Mouse (Mus musculus) thymus, adult 2 months (tissue): ENCODE data around the gene Rasgrp3. TPM values are rescaled to one million over a fixed set of nuclear protein-coding genes. Genes with fewer than 3 reads are reported as not detected.
"Not testable (repeated sequence)": the region's sequence is repeated elsewhere in the genome, so short reads cannot be mapped to it uniquely, and the experiment has no call there.

Experiments
- DNase-seq: peaks from one replicate; pipeline ENCODE4 v3.0.0; 2021
- H3K27ac ChIP-seq: fragments of 200-500 bp; 2 replicates; pipeline ENCODE4 v1.5.1; 2012; ENCODE audit warnings: low read length, control low read depth; ENCODE audit not compliant: control insufficient read depth, insufficient read depth
- H3K27me3 ChIP-seq: fragments of 200-500 bp; 2 replicates; pipeline ENCODE4 v1.6.1; 2012; ENCODE audit warnings: mild to moderate bottlenecking, low read length, moderate library complexity, mixed read lengths; ENCODE audit not compliant: control insufficient read depth, insufficient read depth
- H3K36me3 ChIP-seq: fragments of 200-500 bp; 2 replicates; pipeline ENCODE4 v1.6.1; 2012; ENCODE audit warnings: mild to moderate bottlenecking, low read length, moderate library complexity; ENCODE audit not compliant: control insufficient read depth, insufficient read depth
- H3K4me1 ChIP-seq: fragments of 200-500 bp; replicated peaks from 2 replicates; pipeline ENCODE4 v1.6.1; 2012; ENCODE audit warnings: low read length; ENCODE audit not compliant: control insufficient read depth, insufficient read depth
- H3K4me3 ChIP-seq: fragments of 200-500 bp; 2 replicates; pipeline ENCODE4 v1.5.1; 2012; ENCODE audit warnings: mild to moderate bottlenecking, low read length, control low read depth, moderate library complexity; ENCODE audit not compliant: control insufficient read depth, insufficient read depth
- CTCF ChIP-seq: fragments of 200-500 bp; IDR thresholded peaks from 2 replicates; pipeline ENCODE4 v1.5.1; 2012; ENCODE audit warnings: mild to moderate bottlenecking, control low read depth, low read length, moderate library complexity, borderline replicate concordance; ENCODE audit not compliant: control insufficient read depth, poor library complexity, insufficient read depth; ENCODE audit errors: extremely low read depth
- POLR2A ChIP-seq: fragments of 200-500 bp; IDR thresholded peaks from 2 replicates; pipeline ENCODE4 v1.6.1; 2012; ENCODE audit warnings: mild to moderate bottlenecking, low read length, control low read depth, moderate library complexity; ENCODE audit not compliant: control insufficient read depth, poor library complexity, insufficient read depth; ENCODE audit errors: extremely low read depth
- WGBS: fragments of 180-500 bp; shearing (Covaris S2); methylation state at CpG from one replicate; pipeline ENCODE4 v1.1.7; 2018; 5-methylcytosine and 5-hydroxymethylcytosine counted together
- polyA plus RNA-seq: library from polyadenylated mRNA; depleted of rRNA; stranded (reverse); fragments of >200 nt; gene quantifications from 2 replicates; pipeline ENCODE4 v1.2.3, GENCODE M21; 2012

The Rasgrp3 gene
- polyA plus RNA-seq, 1 experiment = 1.9 TPM

DNA sequence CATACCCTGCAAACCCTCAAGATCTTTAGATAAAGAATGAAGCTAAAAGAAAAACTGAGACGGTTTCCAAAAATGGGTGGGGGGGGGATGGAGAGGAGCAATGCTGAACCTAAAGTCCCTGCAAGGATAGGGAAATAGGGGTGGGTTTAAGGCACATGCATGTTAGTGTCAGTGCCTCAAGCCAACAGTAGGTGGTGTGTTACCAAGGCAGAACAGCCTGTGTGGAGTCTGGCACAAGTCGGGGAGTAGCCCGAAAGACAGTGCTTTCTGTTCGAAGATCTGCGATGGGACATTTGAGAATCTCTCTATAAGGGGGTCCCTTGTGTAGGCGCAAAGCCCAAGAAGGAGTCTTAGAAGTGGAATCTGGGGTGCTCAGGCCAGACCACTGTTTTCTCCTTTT, 24.9 kb downstream of the Rasgrp3 start:
- Histone ChIP-seq H3K27me3 (no peaks in the 10 kb centered on the region), H3K4me1 (no peaks in the 10 kb centered on the region), H3K36me3 (no peaks in the 10 kb centered on the region), H3K27ac (no peak overlapping the region), H3K4me3 (no peak overlapping the region)
- whole genome bisulfite sequencing = 92% methylated on average over 6 of the region's 6 CpGs
- TF ChIP-seq POLR2A (no peak), CTCF (no peak)
- no peak for DNase-seq

GRCm38 (mm10) chr17:75461771-75462170, 26.1 kb downstream of the Rasgrp3 start:
- Histone ChIP-seq H3K27ac (no peak overlapping the region), H3K4me1 (no peaks in the 10 kb centered on the region), H3K36me3 (no peaks in the 10 kb centered on the region), H3K27me3 (no peaks in the 10 kb centered on the region), H3K4me3 (no peak overlapping the region)
- WGBS = 98% methylated on average over 1 of the region's 1 CpGs
- TF ChIP-seq POLR2A (no peak), CTCF (no peak)
- DNase-seq = no peak

DNA sequence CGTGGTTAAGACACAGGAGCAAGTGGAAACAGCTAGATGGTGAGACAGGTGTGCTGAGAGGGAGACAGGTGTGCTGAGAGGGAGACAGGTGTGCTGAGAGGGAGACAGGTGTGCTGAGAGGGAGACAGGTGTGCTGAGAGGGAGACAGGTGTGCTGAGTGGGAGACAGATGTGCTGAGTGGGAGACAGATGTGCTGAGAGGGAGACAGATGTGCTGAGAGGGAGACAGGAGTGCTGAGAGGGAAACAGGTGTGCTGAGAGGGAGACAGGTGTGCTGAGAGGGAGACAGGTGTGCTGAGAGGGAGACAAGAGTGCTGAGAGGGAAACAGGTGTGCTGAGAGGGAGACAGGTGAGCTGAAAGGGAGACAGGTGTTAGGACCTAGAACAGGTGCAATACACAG, 27.5 kb downstream of the Rasgrp3 start:
- H3K4me3 ChIP-seq, DNase-seq, H3K4me1 ChIP-seq, H3K27ac ChIP-seq, H3K36me3 ChIP-seq, H3K27me3 ChIP-seq: not testable (repeated sequence)
- 88% methylated on average over 1 of the region's 1 CpGs for WGBS

DNA sequence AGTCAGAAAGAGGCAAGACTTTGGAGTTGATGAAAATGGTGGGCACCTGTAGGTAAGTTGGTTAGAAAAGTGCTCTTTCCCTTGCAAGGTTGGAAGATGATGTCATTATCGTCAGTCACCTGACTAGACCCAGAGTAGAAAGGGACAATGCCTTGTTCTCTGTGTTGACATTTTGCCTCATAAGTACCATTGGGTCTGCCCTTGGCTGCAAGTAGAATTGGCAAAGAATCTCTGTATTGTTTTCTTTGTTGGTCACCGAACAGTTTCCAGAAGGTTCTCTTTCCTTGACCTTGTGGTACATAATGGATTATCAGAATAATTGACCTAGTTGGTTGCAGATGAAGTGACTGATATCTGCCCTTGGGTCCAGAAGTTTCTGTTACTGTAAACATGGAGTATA, 27.9 kb downstream of the Rasgrp3 start:
- no peak for DNase-seq
- TF ChIP-seq POLR2A (no peak), CTCF (no peak)
- no peaks in the 10 kb centered on the region for H3K36me3 ChIP-seq
- no peaks in the 10 kb centered on the region for H3K27me3 ChIP-seq
- no peaks in the 10 kb centered on the region for H3K4me1 ChIP-seq
- H3K4me3 ChIP-seq = no peak overlapping the region
- WGBS = 98% methylated on average over 2 of the region's 2 CpGs
- no peak overlapping the region for H3K27ac ChIP-seq

DNA sequence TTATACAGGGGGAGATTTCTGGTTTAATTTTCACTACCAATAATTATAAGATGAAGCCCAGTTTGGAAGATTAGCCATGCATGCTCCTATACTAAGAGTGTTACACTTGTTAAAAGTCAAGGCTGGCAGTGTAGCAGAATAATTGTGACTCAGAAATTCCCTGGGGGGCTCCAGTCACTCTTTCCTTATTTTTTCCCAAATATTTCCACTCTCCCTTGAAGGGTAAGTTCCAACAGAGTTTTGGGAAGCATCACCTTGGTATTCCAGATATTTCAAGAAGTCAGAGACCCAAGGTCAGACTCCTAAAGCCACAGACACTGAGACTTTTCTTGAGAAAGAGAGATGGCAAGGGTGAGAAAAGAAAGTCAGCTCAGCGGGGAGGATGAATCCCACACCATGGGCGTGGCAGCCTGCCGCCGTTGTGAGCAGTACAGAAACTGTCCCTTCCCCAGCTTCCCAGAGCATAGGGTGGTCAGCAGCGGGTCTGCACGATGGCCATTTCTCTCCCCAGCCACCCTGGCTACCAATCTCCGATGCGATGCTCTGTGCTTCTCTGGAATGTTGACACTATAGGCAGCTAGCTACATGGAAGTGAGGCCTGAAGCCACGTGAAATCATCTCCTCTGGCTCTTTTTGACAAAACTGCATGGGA, 28.8 kb downstream of the Rasgrp3 start:
- H3K27me3 ChIP-seq = no peaks in the 10 kb centered on the region
- no peak for DNase-seq
- H3K36me3 ChIP-seq = no peaks in the 10 kb centered on the region
- TF ChIP-seq POLR2A (no peak), CTCF (no peak)
- 41% methylated on average over 9 of the region's 9 CpGs for whole genome bisulfite sequencing
- no peak overlapping the region for H3K4me3 ChIP-seq
- 0 out of 2 replicates have a peak overlapping the region, but pooled peaks have one; percentile 29 for H3K27ac ChIP-seq
- H3K4me1 ChIP-seq = no peaks in the 10 kb centered on the region

DNA sequence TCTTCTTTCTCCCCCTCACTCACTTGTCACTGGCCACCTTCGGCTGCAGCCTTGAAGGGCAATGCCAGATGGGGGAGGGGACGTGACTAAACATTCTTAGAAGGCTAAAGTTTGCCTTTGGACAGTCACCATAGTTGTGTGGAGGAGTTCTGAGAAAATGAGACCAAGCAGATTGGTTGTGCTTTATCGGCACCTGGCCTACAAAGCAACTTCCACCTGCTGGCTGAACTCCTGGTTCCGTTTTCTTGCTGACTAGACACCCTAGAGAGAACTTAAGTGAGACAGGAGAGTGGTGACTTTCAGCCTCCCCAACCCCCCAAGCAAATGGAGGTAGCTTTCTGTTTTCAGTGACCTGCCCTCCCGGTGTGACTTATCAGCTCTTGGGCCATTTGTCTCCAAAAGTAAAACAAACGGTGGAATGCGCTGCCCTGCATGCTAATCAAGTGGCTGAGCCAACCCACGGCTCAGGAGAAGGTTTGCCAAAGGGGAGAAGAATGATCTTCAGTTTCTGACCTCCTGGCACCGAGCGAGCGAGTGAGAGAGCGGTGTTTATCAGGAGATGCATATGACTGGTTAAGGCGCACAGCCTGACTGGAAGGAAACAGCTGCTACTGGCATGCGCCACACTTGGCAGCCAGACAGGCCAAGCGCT, 29.4 kb downstream of the Rasgrp3 start:
- H3K36me3 ChIP-seq = no peaks in the 10 kb centered on the region
- no peaks in the 10 kb centered on the region for H3K27me3 ChIP-seq
- no peak overlapping the region for H3K27ac ChIP-seq
- no peaks in the 10 kb centered on the region for H3K4me1 ChIP-seq
- H3K4me3 ChIP-seq = no peak overlapping the region
- WGBS = 2% methylated on average over 15 of the region's 15 CpGs
- TF ChIP-seq POLR2A = no peak
- no peak for TF ChIP-seq CTCF
- DNase-seq = no peak

DNA sequence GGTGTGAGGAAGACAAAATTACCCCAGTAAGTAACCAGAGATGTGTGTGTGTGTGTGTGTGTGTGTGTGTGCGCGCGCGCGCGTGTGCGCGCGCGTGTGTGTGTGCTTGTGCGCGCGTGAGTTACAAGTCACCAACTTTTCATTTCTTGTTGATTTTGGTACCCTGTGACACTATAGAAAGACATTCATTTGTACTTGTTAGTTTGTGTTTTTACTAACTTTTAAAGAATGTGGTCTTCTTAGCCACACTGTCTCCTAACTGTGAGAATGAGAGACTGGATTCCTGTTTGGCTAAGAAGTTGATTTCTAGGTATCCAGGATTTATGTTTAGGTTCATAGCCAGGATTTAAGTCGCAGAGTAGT, 29.9 kb downstream of the Rasgrp3 start:
- Histone ChIP-seq H3K27me3 (no peaks in the 10 kb centered on the region), H3K27ac (no peak overlapping the region), H3K4me1 (no peaks in the 10 kb centered on the region), H3K36me3 (no peaks in the 10 kb centered on the region), H3K4me3 (no peak overlapping the region)
- DNase-seq = no peak
- WGBS = 6% methylated on average over 14 of the region's 14 CpGs
- TF ChIP-seq POLR2A (no peak), CTCF (no peak)
